Mouse (Mus musculus) lung, postnatal 10 days (tissue): ENCODE data around the gene Herpud1.
A peak's percentile ranks its signal among the peaks of the same experiment; 100 is the strongest.
"Not testable (repeated sequence)": the region's sequence is repeated elsewhere in the genome, so short reads cannot be mapped to it uniquely, and the experiment has no call there.

Experiments used
- DNase-seq: peaks from one replicate; pipeline ENCODE4 v3.0.0; 2021

The Herpud1 gene

DNA sequence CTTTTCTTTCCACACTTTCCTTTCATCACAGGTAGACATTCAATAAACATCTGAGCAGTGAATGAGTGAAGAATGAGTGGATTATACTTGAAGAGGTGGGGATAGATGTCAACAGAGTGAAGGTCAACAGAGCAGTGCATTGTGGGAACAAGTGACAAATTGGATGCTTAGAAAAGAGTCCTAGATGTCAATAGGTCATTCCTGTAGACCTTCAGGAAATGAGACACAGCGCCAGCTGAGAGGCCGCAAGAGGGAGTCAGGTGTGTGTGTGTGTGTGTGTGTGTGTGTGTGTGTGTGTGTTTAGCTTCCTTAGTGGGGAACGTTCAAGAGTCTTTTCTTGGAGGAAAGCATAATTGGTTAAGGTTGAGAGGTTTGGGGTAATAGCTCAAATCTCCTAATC is 10.1 kb upstream of the Herpud1 start:
- no peak for DNase-seq

DNA sequence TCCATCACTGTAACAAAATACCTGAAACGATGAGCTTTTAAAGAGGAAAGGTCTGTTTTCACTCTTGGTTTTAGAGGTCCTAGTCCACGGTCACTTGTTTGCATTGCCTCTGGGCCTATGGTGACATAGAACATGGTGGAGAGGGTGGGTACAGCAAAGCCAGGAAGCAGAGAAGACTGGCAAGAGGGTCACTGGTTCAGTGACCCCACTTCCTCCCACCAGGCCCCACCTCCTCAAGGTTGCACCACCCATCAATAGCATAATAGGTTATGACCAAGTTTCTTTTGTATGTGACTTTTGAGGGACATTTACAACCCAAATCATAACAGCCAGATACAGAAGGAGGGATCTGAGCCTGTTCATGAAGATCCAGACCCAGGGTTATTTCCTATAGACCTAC is 9.7 kb upstream of the Herpud1 start:
- no peak for DNase-seq

DNA sequence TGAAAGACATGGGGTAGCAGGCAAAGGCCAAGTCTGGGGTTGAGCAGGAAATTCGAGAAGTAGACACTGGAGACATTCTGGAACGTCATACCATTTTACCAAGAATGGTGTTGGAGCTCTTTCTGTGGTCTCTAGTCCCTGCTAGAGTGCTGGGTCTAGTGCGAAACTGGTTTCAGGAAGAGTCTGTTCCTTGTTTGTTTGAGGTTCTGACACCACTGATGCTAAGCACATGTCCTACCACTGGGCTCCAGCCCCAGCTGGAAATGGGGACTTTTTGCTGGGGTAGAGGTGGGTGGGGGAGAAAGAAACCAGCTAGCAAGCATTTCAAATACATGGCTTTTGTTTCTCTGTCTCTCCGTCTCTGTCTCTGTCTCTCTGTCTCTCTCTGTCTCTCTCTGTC is 9.2 kb upstream of the Herpud1 start:
- DNase-seq, result no peak

DNA sequence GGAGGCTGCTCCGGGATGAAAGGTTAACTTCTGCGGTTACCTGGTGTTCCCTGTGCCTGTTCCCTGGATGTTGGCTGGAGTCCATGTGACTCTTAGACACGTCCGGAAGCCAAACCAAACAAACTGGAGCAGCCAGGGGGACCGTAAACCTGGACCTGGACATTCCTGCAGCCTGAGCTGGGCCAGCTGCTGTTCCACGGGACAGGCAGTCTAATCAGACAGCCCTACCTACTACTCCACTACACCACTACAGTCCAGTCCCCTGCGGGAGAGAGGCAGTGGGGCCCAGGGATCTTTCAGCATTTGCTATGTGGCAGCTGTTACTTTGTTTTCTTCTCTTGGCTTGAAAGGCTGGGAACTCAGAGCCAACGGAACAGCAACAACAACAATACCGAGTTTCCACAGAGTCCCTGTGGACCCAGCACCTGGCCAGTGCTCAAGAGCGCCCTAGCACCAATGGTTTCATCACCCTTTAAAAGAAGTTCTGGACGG is 8.5 kb upstream of the Herpud1 start:
- DNase-seq, result peak; percentile 77

DNA sequence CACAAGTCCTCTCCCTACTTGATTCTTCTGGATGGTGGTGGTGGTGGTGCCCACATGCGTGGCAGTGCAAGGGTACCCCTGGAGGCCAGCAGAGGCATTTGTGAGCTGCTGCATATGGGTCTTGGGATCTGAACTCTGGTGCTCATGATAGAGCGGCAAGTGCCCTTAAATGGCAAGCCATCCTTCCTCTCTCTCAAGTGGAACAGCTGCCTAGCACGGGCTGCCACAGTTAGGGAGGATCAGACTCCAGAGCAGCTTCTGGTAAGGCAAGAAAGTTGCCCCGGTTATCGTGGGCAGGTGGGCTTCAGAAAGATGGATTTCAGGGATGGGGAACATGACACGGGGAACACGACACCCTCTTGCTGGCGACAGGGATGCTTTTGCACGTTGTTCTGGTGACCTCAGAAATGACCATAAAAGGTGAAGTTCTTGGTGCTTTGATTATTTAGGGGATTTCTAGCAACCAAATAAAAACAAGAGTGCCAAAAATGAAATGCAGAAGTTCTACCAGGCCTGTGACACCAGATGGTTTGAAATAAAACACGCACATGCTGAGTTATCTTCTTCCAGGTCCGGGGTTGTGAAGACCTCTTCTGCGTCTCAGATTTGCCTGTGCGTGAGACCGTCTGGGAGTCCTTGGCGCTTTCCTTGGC is 7.3 kb upstream of the Herpud1 start:
- DNase-seq, result no peak

DNA sequence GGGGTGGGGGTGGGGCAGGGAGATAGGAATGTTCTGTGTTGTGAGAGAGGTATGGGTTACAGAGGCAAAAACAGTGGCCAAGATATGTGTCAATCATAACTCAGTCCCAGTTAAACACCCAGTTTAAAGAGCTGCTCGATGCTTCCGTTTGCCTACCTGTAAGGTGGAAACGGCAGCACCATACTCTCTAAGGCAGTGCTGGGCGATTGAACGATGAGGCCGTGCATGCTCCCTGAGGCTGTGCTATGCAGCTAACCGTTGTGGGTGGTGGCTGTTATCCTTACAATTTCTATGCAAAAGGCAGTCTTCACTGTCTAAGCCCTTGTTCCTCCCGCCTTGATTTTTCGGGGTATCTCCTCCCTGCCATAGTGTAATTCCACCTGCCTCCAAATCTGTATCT is 6.6 kb upstream of the Herpud1 start:
- no peak for DNase-seq

DNA sequence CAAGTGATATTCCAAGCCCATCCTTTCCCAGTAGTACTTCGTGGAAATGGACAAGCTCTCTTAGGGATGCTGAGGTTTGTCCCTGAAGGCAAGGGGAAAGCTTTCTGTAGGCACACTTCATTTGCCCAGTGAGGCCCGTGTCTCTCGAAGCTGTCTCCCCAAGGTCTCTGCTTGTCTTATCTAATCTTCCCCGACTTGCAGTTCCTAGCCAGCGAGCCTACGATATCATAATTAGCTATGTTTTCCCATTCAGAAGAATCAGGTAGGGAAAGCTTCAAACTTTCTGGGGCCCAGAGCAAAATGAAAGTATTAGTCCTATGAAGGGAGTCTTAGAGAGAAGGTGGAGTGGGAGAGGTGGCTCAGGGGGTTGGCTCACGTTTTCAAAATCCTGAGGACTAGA is 2.1 kb upstream of the Herpud1 start:
- DNase-seq, result no peak

DNA sequence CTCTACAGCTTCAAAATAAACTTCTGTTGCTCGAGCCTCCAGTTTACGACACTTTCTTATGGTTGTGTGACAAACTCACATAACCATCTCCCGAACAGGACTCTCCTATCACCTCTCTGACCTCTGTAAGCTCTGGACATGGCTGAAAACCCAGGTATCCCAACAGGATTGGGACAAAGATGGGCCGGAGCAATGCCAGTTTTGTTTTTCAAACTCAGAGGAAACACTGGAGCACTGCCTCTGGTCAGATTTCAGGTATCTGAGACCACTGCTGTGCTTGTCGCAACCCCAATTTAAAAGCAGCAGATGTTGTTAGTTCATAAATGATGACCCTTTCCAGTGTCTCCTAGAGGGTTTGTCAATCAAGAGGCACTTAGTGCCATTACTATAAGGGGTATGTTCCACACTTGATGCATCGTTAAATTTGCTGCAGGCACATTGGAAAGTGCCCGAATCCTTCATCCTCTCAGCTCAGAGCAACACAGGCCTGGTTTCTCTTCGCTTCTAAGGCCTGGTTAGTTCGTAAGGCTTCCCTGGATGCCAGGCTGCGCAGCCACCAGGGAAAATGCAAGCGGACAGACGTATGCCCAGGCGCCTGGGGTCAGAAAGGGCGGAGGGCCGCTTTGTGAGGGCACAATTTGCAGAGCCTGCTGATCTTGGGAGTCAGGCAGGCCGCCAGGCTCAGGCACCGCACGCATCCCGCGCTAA is 578 bp upstream of the Herpud1 start:
- DNase-seq, result no peak

DNA sequence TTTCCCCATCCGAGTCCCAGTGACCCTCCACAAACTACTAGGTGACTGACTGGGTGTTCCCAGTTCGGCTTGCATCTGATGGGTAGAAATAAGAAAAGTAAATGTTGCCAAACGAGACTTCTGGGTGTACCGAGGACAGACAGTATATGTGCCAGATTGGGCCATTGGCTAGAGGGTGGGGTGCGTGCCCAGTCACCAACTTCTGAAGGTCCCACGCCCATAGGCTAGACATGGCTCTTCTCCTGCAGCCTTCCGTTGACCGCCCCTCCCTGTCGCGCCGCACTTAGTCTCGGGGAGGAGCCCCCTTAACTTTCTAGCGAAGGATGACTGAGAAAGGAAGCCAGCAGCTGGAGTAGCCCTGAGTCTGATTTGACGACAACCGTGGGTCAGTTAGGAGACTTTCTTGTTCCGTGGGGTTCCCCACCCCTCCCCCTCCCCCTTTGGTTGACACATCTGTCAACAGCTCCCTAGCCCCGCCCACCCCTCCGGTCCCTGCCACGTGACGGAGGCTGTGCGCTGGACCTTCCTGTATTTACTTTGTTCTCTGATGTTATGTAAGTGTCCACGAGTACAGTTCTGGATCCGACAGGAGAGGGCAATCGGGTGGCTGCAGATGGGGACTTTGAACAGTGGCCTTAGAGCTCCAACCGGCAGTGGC is 918 bp downstream of the Herpud1 start:
- peak; percentile 93 for DNase-seq

DNA sequence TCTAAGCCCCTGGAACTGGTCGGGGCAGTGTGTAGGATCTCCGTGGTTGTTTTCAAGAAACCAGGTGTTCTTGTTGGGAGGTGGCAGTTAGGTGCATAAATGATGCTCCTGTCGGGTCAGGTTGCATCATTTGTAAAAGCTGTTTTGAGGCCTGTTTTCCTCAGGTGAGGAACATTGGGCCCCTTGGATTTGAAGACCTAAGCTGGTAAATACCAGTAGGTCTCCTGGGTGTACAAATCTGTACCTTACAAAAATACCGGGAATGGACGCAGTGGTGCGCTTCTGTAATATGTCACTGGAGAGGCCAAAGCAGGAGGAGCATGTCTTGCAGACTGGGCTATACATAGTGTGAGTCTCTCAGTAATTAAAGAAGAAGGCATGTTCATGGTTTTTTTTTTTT is 1.5 kb downstream of the Herpud1 start:
- DNase-seq, result no peak

DNA sequence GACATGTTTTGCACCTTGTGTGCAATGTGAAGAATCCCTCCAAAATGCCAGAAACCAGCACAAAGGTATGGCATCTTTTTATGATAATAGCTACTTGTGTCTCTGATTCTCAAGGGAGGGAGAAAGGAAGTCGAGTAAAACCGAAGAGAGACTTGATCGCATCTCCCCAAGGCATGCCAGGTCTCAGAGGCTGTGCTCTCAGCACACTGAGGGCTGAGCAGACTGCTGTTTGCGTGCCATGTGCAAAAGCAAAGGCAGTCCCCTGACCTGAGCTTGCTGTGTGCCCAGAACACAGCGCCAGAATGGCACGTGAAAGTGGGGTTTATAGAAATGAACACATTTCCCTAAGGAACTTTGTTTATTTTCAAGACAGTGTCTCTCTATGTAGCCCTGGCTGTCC is 3.3 kb downstream of the Herpud1 start:
- no peak for DNase-seq

DNA sequence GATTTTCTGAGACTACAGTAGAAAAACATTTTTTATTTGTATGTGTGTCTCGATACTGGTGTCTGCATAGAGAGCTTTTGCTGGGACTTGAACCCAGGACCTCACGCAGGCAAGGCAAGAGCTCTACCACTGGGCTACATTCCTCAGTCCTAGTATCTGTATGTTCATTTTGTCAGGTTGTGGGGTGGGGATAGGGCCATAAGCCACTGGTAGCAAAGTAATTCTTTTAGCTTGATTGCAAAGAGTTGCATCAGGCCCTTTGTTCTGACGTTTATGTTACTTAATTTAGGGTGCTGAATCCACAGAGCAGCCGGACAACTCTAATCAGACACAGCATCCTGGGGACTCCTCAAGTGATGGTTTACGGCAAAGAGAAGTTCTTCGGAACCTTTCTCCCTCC is 4.2 kb downstream of the Herpud1 start:
- DNase-seq, result no peak

DNA sequence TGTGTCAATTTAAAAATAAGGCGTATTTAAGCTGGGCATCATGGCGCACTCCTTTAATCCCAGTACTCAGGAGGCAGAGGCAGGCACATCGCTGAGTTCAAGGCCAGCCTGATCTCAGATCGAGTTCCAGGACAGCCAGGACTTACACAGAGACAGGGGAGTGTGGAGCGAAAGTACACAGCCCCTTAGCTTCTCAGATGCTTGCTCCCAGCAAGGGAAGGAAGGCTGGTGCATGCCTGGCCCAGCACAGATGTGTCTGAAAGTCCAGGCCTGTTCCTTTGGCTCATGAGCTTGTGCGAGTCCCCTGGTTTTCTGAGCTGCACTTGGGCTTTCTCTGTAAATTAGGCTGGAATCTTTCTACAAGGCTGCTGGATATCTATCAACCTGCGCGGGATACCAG is 4.7 kb downstream of the Herpud1 start:
- DNase-seq, result no peak

DNA sequence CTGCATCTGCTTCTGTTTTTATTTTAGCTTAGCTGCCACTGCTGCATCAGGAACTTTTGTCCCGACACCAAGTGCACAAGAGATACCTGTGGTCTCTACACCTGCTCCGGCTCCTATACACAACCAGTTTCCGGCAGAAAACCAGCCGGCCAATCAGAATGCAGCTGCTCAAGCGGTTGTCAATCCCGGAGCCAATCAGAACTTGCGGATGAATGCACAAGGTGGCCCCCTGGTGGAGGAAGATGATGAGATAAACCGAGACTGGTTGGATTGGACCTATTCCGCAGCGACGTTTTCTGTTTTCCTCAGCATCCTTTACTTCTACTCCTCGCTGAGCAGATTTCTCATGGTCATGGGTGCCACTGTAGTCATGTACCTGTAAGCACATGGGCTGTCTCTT is 5.9 kb downstream of the Herpud1 start:
- peak; percentile 73 for DNase-seq

DNA sequence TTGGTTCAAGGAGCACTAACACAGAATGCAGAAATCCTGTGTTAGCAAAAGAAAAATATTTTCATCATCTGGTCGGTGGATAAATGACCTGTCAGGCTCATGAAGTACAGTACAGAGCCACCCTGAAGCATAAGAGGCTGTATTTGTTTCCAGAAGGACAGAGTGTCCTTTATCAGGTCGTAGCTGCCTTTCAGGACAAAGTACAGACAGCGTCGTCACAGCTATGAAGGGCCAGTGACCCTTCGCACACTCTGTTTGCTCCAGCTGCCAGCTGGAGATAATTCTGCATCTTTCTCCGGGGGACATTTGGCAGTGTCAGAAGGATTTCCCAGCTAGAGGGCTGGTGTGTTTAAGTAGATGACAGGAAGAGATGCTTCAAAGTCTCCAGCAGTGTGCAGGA is 6.4 kb downstream of the Herpud1 start:
- DNase-seq, result no peak

DNA sequence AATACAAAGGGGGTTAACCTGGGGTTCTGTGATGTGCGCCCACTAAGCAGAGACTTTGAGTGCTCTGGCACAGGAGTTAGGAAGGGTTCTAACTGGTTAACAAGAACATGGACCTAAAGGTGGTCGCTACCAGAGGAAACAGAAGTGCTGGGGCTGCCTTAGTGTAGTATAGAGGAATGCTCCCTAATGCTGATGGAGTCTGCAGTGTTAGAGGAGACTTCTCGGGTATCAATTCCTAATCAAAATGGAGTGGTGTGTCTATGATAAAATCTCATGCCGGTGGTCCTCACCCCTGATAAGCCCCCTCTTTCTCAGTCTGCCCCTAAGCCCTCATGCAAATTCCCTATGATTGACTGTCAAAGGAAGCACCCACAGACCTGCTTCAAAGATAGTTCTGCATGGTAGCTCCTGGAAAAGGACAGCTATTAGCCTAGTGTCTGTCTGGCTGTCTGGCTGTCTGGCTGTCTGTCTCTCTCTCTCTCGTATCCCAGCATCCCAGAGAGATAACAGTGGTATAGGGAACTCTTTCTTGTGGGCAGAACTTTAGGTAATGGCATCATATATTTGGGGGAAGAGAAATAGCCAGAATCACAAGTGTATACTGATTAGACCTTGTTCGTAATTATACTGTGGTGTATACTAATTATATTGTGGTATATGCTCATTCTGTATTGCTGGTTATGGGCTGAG is 9.8 kb downstream of the Herpud1 start:
- no peak for DNase-seq

DNA sequence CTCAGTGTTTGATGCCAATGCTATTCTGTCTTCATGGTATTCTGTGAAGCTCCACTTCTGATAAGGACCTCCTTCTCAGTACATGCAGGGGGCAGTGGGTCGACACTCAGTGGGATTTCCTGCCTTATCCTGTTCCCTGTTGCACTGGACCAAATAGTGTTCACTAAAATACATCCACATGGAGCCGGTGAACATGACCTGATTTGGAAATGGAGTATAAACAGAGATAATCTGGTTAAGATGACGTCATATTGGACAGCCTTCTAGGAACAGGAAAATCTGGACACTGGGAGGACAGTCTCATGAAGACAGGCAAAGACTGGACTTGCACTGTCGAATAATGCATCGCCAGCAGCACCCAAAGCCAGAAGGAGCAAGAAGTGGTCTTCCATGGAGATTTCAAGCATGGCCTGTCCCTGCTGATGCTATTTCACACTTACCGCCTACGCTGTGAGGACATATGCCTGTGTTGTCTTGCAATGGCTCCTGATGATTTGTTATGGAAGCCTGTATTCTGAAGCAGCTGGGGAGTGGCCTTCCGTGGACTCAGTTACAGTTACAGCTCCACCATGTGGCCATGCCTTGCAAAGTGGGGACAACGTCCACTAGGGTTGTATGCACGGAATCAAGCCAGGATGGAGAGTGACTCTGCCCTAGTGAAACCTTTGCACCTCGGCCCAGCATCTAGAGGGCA is 10.9 kb downstream of the Herpud1 start:
- peak; percentile 80 for DNase-seq

DNA sequence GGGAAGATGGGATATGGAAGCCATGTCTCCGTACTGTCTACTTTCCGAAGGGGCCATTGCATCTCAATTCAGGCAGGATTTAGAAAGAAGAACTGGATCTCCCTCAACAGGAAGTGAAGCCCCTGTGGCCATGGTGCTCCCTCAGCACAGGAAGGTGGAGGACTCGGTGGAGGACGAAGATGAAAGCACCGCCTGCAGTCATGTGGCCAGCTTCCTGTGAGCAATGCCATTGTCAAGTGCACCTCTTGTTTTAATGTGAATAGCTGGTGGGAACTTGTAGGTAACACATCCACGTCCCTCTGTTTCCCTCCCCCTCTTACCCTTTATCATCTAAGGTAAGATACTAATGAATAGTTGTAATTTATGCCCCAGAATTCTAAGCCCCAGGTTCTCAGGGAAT is 12.3 kb downstream of the Herpud1 start:
- DNase-seq, result no peak

DNA sequence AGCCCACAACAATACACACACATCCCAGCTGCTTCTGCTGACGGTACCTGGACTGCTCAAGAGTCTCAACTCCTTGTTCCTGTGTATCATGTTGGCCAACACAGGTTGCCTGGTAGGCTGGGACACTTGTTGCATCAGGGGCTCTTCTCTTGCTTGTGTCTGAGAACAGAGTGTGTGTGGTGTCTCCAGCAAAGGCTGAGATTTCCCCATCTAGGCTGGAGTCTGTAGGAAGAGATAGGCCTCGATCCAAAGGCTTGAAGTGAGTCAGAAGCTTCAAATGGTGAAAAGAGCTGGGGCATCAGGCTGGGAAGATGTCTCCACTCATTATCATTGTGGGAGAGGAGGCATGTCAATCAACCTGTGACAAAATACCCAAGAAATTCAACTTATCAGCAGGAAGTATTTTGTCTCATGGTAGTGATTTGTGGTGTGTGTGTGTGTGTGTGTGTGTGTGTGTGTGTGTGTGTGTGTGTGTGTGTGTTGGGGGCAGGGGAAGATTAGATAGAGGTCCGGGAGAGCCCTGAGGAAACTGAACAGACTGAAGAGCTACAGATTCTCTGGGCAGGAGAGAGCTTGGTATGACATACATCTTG is 13.2 kb downstream of the Herpud1 start:
- no peak for DNase-seq

DNA sequence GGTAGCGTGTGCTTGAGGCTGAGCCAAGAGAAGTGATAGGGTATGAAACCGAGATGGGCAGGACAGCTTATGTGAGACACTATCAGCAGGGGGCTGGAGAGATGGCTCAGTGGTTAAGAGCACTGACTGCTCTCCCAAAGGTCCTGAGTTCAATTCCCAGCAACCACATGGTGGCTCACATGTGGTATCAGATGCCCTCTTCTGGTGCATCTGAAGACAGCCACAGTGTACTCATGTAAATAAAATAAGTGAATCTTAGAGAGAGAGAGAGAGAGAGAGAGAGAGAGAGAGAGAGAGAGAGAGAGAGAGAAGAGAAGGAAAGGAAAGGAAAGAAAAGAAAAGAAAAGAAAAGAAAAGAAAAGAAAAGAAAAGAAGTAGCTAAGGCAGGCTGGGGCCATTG is 13.7 kb downstream of the Herpud1 start:
- not testable (repeated sequence) for DNase-seq

DNA sequence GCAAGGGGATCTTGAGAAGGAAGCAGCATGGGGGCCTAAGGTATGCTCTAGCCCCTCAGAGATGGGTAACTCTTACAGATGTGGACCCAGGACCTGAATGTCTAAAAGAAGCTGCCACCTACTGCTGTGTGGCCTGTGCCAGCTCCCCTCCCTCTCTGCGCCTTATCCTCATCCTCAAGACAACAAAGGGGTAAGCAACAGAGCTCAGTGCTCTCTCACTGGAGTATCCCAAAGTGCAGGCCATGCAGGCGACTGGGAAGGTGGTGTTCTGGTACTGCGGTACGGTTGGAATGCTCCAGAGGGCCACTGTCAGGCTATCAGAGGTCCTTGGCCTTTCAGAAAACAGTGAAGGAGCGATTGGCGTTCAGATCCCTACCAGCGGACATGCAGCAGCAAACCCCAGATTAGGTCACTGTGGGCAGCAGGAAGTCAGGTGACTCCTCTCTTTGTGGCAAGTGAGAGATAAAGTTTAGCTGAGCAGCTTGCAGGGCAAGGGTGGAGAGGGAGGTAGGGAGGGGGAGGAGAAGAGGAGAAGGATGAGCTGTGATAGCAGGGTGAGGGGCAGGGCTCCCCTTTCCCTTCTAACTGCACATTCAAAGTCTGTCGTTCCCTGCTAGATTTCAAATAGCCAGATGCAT is 22.3 kb downstream of the Herpud1 start:
- DNase-seq, result no peak

DNA sequence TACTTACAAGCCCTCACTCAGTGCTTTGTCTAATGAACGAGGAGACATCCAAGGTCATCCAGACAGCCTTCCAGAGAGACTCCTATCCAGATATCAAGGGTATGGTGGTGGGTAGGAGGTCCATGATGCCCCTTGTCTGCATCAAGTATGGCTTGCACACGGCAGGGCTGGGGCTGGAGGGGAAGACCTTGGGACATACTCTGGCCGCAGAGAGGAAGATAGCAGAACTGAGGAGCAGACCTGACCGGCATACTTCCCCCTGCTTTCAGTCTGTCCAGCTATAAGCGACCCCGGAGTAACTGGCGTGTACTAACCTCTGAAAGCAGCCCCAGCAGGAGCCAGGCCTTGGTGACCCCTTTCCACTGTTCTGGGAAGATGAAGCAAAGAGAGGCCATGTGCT is 23.3 kb downstream of the Herpud1 start:
- no peak for DNase-seq
